Mouse (Mus musculus) embryonic facial prominence, embryonic 14.5 days (tissue): ENCODE results near the gene Rapgef2. TPM values are rescaled to one million over a fixed set of nuclear protein-coding genes. Genes with fewer than 3 reads are reported as not detected.

Experiments
- ATAC-seq: fragments of 200-750 bp; cut with Nextera tagmentation; 2 replicates; pipeline ENCODE4 v1.8.0; 2017; ENCODE audit warnings: low read depth, moderate number of reproducible peaks, moderate TSS enrichment
- DNase-seq: peaks from one replicate; pipeline ENCODE4 v3.0.0-alpha.2; 2015; ENCODE audit warnings: low spot score
- H3K27ac ChIP-seq: fragments of 300-500 bp; sonication (generic); replicated peaks from 2 replicates; pipeline ENCODE4 v1.5.1; 2014; ENCODE audit warnings: low read depth, mild to moderate bottlenecking, low read length, moderate library complexity
- H3K27me3 ChIP-seq: fragments of 300-500 bp; sonication (generic); replicated peaks from 2 replicates; pipeline ENCODE4 v1.6.1; 2014; ENCODE audit warnings: low read length; ENCODE audit not compliant: control insufficient read depth, insufficient read depth
- H3K36me3 ChIP-seq: fragments of 300-500 bp; sonication (generic); 2 replicates; pipeline ENCODE4 v1.6.1; 2014; ENCODE audit warnings: low read length, mixed read lengths; ENCODE audit not compliant: control insufficient read depth, insufficient read depth
- H3K4me1 ChIP-seq: fragments of 300-500 bp; sonication (generic); 2 replicates; pipeline ENCODE4 v1.6.1; 2014; ENCODE audit warnings: antibody characterized with exemption, low read length; ENCODE audit not compliant: control insufficient read depth, insufficient read depth
- H3K4me2 ChIP-seq: fragments of 300-500 bp; sonication (generic); 2 replicates; pipeline ENCODE4 v1.6.1; 2014; ENCODE audit warnings: low read depth, mild to moderate bottlenecking, low read length, moderate library complexity, mixed read lengths
- H3K4me3 ChIP-seq: fragments of 300-500 bp; sonication (generic); 2 replicates; pipeline ENCODE4 v1.5.1; 2014; ENCODE audit warnings: low read depth, mild to moderate bottlenecking, low read length
- H3K9ac ChIP-seq: fragments of 300-500 bp; sonication (generic); 2 replicates; pipeline ENCODE4 v1.6.1; 2014; ENCODE audit warnings: low read depth, mild to moderate bottlenecking, low read length, moderate library complexity, mixed read lengths
- H3K9me3 ChIP-seq: fragments of 300-500 bp; sonication (generic); 2 replicates; pipeline ENCODE4 v1.6.1; 2016; ENCODE audit warnings: low read length; ENCODE audit not compliant: control insufficient read depth
- WGBS: fragments of 180-500 bp; shearing (Covaris S2); extraction: QIAGEN DNeasy Blood & Tissue Kit; methylation state at CpG from one replicate; pipeline ENCODE4 v1.1.7; 2014; 5-methylcytosine and 5-hydroxymethylcytosine counted together
- polyA plus RNA-seq: library from polyadenylated mRNA; unstranded; fragments of >200 nt; fragmentation: Nextera tagmentation; extraction: Ambion mirVana; gene quantifications from 2 replicates; pipeline ENCODE4 v1.2.1, GENCODE M21; 2014

Gene Rapgef2
- polyA plus RNA-seq, 1 experiment from 2014 or later, result 8.5 TPM

DNA sequence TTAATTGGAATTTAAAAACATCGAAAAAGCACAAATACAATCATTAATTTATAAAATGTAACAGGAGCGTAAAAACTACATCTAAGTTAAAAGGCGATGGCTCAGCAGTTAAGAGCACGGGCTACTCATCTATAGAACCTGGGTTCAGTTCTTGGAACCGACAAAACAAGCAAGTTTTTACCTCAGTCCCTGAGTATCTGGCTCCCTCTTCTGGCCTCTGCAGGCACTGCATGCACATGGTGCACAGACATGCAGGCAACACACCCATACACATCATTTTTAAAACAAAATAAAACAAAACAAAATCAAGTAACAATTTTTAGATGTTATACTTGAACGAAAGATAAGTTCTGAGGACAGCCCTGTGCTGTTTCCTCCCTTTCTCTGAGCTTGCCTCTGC, 176.2 kb downstream of the Rapgef2 start:
- no peaks in the 10 kb centered on the region for H3K4me1 ChIP-seq
- no peak overlapping the region for H3K9ac ChIP-seq
- H3K9me3 ChIP-seq, result 0 out of 2 replicates have a peak, but pooled peaks cover 4% of the 10 kb centered on the region
- DNase-seq (no peak), ATAC-seq (no peak)
- 94% methylated on average over 6 of the region's 6 CpGs for WGBS
- peaks cover 12% of the 10 kb centered on the region; the same call in 1 of the 2 replicates for H3K36me3 ChIP-seq
- no peaks in the 10 kb centered on the region for H3K27me3 ChIP-seq
- H3K4me2 ChIP-seq, result no peak overlapping the region
- no peak overlapping the region for H3K27ac ChIP-seq
- no peak overlapping the region for H3K4me3 ChIP-seq

DNA sequence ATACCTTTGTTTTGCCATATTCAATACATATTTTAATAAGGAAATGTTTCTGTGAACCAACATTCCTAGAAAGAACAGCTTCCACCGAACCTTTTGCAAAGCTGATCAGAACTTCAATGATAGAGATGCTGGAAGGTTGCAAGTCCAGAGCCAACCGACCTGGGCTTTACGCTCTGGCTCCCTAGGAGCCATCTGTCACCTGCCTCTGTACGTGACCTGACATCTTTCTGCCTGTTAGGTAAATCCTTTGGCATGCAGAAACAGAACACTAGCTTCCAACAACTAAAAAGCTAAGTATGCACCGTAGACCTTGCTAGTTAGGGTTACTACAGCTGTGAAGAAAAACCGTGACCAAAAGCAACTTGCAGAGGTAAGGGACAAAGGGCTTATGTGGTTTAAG, 178.1 kb downstream of the Rapgef2 start:
- 0 out of 2 replicates have a peak, but pooled peaks cover 4% of the 10 kb centered on the region for H3K9me3 ChIP-seq
- no peaks in the 10 kb centered on the region for H3K27me3 ChIP-seq
- no peaks in the 10 kb centered on the region for H3K4me1 ChIP-seq
- H3K9ac ChIP-seq, result no peak overlapping the region
- H3K4me2 ChIP-seq, result no peak overlapping the region
- DNase-seq, result no peak
- H3K36me3 ChIP-seq, result peaks cover 19% of the 10 kb centered on the region; the same call in 1 of the 2 replicates
- 80% methylated on average over 6 of the region's 6 CpGs for WGBS
- H3K27ac ChIP-seq, result no peak overlapping the region
- no peak for ATAC-seq
- H3K4me3 ChIP-seq, result no peak overlapping the region

- H3K9me3 ChIP-seq, result 0 out of 2 replicates have a peak, but pooled peaks cover 4% of the 10 kb centered on the region
- H3K4me2 ChIP-seq, result no peak overlapping the region
- no peak for ATAC-seq
- no peak overlapping the region for H3K27ac ChIP-seq
- H3K36me3 ChIP-seq, result peaks cover 18% of the 10 kb centered on the region; the same call in 1 of the 2 replicates
- no peaks in the 10 kb centered on the region for H3K4me1 ChIP-seq
- WGBS, result 71% methylated on average over 2 of the region's 2 CpGs
- no peak for DNase-seq
- H3K9ac ChIP-seq, result no peak overlapping the region
- H3K27me3 ChIP-seq, result no peaks in the 10 kb centered on the region
- H3K4me3 ChIP-seq, result no peak overlapping the region
Observed at GRCm38 (mm10) chr3:79106360-79106759, 180.0 kb downstream of the Rapgef2 start.

DNA sequence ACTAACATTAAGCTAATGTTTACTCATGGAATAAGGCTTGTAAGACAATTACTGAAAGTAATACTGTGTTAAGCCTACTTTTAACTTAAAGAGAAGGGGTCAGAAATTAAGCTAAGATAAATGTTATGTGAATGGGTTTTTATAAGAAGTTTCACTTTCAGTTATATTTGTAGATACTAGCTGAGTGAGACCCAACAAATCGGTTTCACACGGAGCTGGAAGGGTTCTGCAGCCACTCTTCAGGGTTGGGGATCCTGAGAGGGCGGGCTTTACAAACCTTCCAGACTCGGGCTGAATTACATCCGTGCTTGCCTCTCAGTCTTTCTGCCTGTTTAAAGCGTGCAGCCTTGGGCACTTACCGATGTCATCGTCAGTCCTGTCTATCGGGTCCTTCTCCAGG, 182.7 kb downstream of the Rapgef2 start:
- Histone ChIP-seq H3K36me3 (peaks cover 22% of the 10 kb centered on the region), H3K4me2 (no peak overlapping the region), H3K4me3 (no peak overlapping the region), H3K9ac (no peak overlapping the region), H3K9me3 (0 out of 2 replicates have a peak, but pooled peaks cover 4% of the 10 kb centered on the region), H3K27me3 (no peaks in the 10 kb centered on the region), H3K27ac (no peak overlapping the region), H3K4me1 (no peaks in the 10 kb centered on the region)
- DNase-seq, result no peak
- WGBS, result 89% methylated on average over 9 of the region's 9 CpGs
- no peak for ATAC-seq

DNA sequence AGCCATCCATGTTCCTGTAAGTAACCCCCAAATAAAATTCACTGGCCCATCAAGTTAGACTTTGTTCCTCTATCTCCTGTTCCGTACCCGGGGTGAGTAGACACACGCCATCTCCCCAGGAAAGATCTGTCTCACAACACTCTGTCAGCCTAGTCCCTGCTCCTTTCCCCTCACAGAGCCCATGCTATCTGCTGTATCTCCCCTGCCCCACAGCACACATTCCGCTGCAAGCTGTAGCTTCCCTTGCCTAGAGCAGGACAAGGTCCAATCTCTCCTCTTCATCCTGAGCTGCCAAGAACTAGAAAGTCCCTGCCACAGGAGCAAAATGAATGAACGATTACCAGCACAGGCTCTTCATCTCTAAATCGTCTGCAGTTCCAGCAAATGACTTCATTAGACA, 184.6 kb downstream of the Rapgef2 start:
- no peaks in the 10 kb centered on the region for H3K4me1 ChIP-seq
- 85% methylated on average over 6 of the region's 6 CpGs for WGBS
- no peak for ATAC-seq
- no peak overlapping the region for H3K9ac ChIP-seq
- H3K9me3 ChIP-seq, result no peaks in the 10 kb centered on the region
- H3K4me3 ChIP-seq, result no peak overlapping the region
- no peak overlapping the region for H3K27ac ChIP-seq
- no peak overlapping the region for H3K4me2 ChIP-seq
- H3K36me3 ChIP-seq, result peaks cover 32% of the 10 kb centered on the region
- H3K27me3 ChIP-seq, result no peaks in the 10 kb centered on the region
- no peak for DNase-seq

DNA sequence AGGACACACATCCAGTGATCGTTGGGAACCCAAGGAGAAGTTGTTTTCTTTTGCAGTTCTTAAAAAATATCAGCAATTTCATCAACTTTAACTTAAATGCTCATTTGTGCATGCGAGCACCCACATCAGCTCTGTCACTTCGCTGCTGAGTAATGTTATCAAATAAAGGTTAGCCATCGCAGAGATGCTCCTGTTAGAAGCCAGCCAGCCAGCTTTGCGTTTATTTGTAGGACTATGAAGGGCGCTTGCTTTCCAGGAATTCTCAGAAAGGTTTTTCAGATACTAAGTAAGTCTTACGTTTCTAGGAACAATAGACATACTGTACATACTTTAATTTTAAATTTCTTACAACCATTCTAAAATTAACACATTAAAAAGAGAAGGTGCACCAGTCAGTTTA, 185.5 kb downstream of the Rapgef2 start:
- no peak overlapping the region for H3K9ac ChIP-seq
- H3K4me2 ChIP-seq, result no peak overlapping the region
- 89% methylated on average over 7 of the region's 7 CpGs for WGBS
- H3K4me1 ChIP-seq, result no peaks in the 10 kb centered on the region
- no peak overlapping the region for H3K4me3 ChIP-seq
- H3K27me3 ChIP-seq, result no peaks in the 10 kb centered on the region
- H3K27ac ChIP-seq, result no peak overlapping the region
- ATAC-seq (no peak), DNase-seq (no peak)
- H3K36me3 ChIP-seq, result peaks cover 31% of the 10 kb centered on the region
- H3K9me3 ChIP-seq, result no peaks in the 10 kb centered on the region

DNA sequence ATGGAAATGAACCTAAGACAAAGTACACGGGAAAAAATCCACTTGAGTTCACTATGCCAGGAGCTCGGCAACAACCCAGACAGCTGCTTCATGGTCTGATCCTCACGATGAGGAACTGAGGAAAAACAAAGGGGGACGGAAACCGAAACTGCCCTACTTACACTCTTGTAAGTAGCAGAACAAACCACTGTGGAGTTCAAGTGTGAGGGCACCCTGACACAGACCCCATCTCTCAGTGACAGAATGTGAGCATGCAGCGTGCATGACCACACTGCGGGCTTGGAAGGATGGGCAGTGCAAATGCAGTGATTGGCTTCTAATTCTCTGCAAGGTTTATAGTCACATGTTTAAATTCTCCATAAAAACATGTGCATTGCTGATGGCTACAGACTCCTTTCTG, 197.2 kb downstream of the Rapgef2 start:
- Histone ChIP-seq H3K27me3 (no peaks in the 10 kb centered on the region), H3K4me3 (no peak overlapping the region), H3K9me3 (no peaks in the 10 kb centered on the region), H3K36me3 (peaks cover 87% of the 10 kb centered on the region), H3K9ac (no peak overlapping the region), H3K4me1 (no peaks in the 10 kb centered on the region), H3K27ac (no peak overlapping the region), H3K4me2 (no peak overlapping the region)
- ATAC-seq, result no peak
- 77% methylated on average over 7 of the region's 7 CpGs for WGBS
- no peak for DNase-seq

DNA sequence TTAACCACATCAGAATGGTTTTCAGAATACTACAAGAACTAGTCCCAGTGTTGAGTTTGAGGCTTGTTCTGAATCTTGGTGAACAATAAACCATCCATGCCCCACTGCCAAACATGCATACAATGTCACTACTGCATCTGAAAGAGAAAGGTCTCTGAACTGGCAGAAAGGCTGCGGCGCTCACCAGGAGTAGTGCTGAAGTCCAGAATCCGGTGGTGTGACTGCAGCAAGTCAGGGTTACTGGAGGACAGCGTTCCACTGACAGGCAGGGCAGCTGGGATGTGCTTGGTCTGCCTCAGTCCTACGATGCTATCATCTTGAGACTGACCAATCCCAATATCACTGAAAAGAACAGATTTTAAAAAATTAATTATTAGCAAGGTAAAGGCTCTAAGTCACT, 197.9 kb downstream of the Rapgef2 start:
- DNase-seq (no peak), ATAC-seq (no peak)
- H3K4me3 ChIP-seq, result no peak overlapping the region
- H3K4me2 ChIP-seq, result no peak overlapping the region
- no peaks in the 10 kb centered on the region for H3K4me1 ChIP-seq
- H3K9me3 ChIP-seq, result no peaks in the 10 kb centered on the region
- H3K36me3 ChIP-seq, result peaks cover 88% of the 10 kb centered on the region
- WGBS, result 91% methylated on average over 5 of the region's 5 CpGs
- H3K9ac ChIP-seq, result no peak overlapping the region
- no peak overlapping the region for H3K27ac ChIP-seq
- H3K27me3 ChIP-seq, result no peaks in the 10 kb centered on the region

DNA sequence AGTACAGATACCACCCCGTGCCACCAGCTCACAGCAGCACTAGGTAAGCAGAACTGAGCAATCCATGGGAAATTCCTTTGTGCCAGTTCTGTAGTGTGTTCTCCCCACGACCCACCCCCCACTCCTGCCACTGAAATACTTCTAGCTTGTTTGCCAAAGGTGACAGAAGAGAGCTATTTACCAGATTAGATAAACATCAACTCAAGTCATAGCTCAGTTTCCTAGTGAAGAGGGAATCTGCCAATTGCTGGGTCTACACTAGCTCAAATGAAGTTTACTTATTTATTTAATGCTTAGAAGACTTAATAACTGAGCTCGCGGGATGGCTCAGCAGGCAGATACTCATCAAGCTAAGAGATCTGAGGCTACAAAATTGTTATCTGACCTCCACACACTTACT, 200.0 kb downstream of the Rapgef2 start:
- Histone ChIP-seq H3K36me3 (peaks cover 85% of the 10 kb centered on the region), H3K4me3 (no peak overlapping the region), H3K9ac (no peak overlapping the region), H3K4me2 (no peak overlapping the region), H3K9me3 (no peaks in the 10 kb centered on the region), H3K27ac (no peak overlapping the region), H3K4me1 (no peaks in the 10 kb centered on the region), H3K27me3 (no peaks in the 10 kb centered on the region)
- WGBS, result 79% methylated on average over 4 of the region's 4 CpGs
- ATAC-seq (no peak), DNase-seq (no peak)
